Mouse (Mus musculus): ENCODE results near the gene Olfr1016. TPM values are rescaled to one million over a fixed set of nuclear protein-coding genes. Genes with fewer than 3 reads are reported as not detected.

Gene Olfr1016
- total RNA-seq (2021) (not detected), polyA plus RNA-seq (2012; rRNA removed) (not detected in 2 replicates)
- long read RNA-seq, result 0 reads

DNA sequence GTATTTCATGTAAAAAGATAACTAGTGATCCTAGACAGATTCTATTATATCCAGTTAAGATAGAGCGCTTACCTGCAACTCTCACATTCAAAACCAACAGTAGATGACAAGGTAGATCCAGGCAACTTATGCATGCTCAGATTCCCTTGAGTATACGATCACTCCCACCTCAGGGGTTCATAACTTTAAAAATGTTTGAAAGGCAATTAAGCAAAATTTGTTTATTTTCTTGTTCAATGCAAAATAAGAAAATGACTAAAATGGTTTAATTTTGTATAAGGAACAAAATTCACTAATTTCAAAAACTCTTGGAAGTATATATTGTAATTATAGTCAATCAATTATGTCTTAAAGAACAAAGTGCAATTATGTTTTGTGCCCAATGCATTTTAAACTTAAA is at the start of gene Olfr1016:
Olfr1016 (minus strand) TSS at position 101 of the 400 bp plus-strand sequence.
- Histone ChIP-seq H3K9ac (ENCODE audit: low read depth, low read length) (no peak within 1 kb of the TSS), H3K27me3 (ENCODE audit: control insufficient read depth, insufficient read depth, low read length) (no peaks in the 10 kb centered on the region), H3K4me1 (ENCODE audit: control insufficient read depth, insufficient read depth, low read length) (no peaks in the 10 kb centered on the region), H3K4me3 (no peak within 1 kb of the TSS), H3K36me3 (ENCODE audit: control insufficient read depth, insufficient read depth, low read length) (no peaks in the 10 kb centered on the region), H3K27ac (no peak within 1 kb of the TSS), H3K79me2 (replicated peaks; ENCODE audit: control insufficient read depth, insufficient read depth, low read length) (no peaks in the 10 kb centered on the region)
- WGBS, result 80% methylated on average over 2 of the region's 2 CpGs
- no peak for DNase-seq
- no peak for TF ChIP-seq CTCF (IDR thresholded peaks at IDR 0.05)
- no peak for TF ChIP-seq EP300 (IDR thresholded peaks at IDR 0.05; ENCODE audit: insufficient read depth, low read depth, low read length)
- TF ChIP-seq POLR2A (IDR thresholded peaks at IDR 0.05; ENCODE audit: insufficient read depth, low read depth, low read length), result no peak
- intact Hi-C loops (cut with DNase I), result no loop called here

DNA sequence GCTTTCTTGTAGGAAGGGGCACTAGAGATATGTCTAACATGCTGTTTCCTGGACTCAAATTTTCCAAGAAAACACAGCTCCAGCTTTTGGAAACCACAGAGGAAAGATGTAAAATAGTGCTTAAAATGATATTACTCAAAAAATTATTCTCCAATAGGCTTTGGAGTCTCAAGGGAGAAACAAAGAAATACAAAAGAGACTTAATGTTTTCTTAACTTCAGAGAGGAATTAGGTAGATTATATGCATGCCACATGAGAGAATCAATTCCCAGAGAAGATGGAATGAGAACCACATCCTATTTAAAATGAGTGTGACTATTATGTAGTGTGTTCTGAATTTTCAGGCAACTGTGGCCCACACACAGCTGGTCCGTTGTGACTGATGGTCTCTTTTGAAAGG is 44.4 kb upstream of the Olfr1016 start, which contains the start of gene Olfr1020:
Olfr1020 (plus strand) TSS at position 301 of the 400 bp plus-strand sequence.
- WGBS, result 68% methylated on average over 1 of the region's 1 CpGs
- intact Hi-C loops (cut with DNase I), result no loop called here
- DNase-seq, result no peak

DNA sequence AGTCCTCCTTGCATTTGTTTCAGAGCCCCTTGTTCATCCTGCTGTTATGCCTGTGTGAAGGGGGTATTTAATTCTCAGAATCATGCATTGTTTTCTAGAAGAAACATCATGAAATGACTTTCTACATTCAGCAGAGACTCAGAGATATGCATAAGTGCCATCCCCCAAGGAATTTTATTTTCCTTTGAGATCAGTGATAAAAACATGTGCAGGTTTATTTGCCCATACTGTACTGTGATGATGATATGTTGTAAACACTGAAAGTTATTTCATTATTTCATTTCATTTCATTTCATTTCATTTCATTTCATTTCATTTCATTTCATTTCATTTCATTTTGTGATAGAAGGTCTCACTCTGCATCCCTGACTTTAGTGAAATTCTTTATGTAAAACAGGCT is 43.0 kb upstream of the Olfr1016 start, which contains the start of gene Olfr1019:
Olfr1019 (minus strand) TSS at position 101 of the 400 bp plus-strand sequence.
- DNase-seq, result no peak
- intact Hi-C loops (cut with DNase I), result no loop called here
- Histone ChIP-seq H3K4me1 (ENCODE audit: control insufficient read depth, insufficient read depth, low read length) (no peaks in the 10 kb centered on the region), H3K79me2 (replicated peaks; ENCODE audit: control insufficient read depth, insufficient read depth, low read length) (no peaks in the 10 kb centered on the region), H3K27me3 (ENCODE audit: control insufficient read depth, insufficient read depth, low read length) (no peaks in the 10 kb centered on the region), H3K36me3 (ENCODE audit: control insufficient read depth, insufficient read depth, low read length) (no peaks in the 10 kb centered on the region), H3K4me3 (no peak within 1 kb of the TSS), H3K27ac (no peak within 1 kb of the TSS), H3K9ac (ENCODE audit: low read depth, low read length) (no peak within 1 kb of the TSS)
- TF ChIP-seq CTCF (IDR thresholded peaks at IDR 0.05) (no peak), EP300 (IDR thresholded peaks at IDR 0.05; ENCODE audit: insufficient read depth, low read depth, low read length) (no peak), POLR2A (IDR thresholded peaks at IDR 0.05; ENCODE audit: insufficient read depth, low read depth, low read length) (no peak)

More for the DNA sequence above, 44.4 kb upstream of the Olfr1016 start, which contains the start of gene Olfr1020:
- H3K4me3 ChIP-seq, result no peak within 1 kb of the TSS
- H3K27me3 ChIP-seq (ENCODE audit: control insufficient read depth, insufficient read depth, low read length), result no peaks in the 10 kb centered on the region
- TF ChIP-seq CTCF (IDR thresholded peaks at IDR 0.05) (no peak), EP300 (IDR thresholded peaks at IDR 0.05; ENCODE audit: insufficient read depth, low read depth, low read length) (no peak), POLR2A (IDR thresholded peaks at IDR 0.05; ENCODE audit: insufficient read depth, low read depth, low read length) (no peak)
- H3K36me3 ChIP-seq (ENCODE audit: control insufficient read depth, insufficient read depth, low read length), result no peaks in the 10 kb centered on the region
- no peak within 1 kb of the TSS for H3K9ac ChIP-seq (ENCODE audit: low read depth, low read length)
- no peak within 1 kb of the TSS for H3K27ac ChIP-seq
- no peaks in the 10 kb centered on the region for H3K79me2 ChIP-seq (replicated peaks; ENCODE audit: control insufficient read depth, insufficient read depth, low read length)
- no peaks in the 10 kb centered on the region for H3K4me1 ChIP-seq (ENCODE audit: control insufficient read depth, insufficient read depth, low read length)

DNA sequence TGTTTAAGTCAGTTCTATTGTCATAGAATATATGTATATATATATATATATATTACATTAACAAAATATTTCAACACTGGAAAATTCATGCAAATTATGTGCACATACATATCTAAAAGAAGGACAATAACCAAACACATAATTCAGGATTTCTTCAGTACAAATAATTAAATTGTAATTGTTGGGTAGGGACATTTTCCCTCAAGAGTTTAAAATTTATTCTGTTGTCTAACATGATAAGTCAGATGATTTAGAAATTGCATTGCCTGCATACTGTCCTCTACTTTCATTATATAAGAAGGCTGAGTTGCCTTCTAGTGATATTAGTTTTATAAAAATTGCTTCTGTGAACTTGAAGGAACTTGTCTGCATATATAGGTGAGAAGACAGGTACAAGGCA is 15.8 kb upstream of the Olfr1016 start, which contains the start of gene Olfr1018:
Olfr1018 (plus strand) TSS at position 301 of the 400 bp plus-strand sequence.
- no peak within 1 kb of the TSS for H3K4me3 ChIP-seq
- H3K36me3 ChIP-seq (ENCODE audit: control insufficient read depth, insufficient read depth, low read length), result no peaks in the 10 kb centered on the region
- no peak for TF ChIP-seq EP300 (IDR thresholded peaks at IDR 0.05; ENCODE audit: insufficient read depth, low read depth, low read length)
- no peak for TF ChIP-seq CTCF (IDR thresholded peaks at IDR 0.05)
- TF ChIP-seq POLR2A (IDR thresholded peaks at IDR 0.05; ENCODE audit: insufficient read depth, low read depth, low read length), result no peak
- no peak within 1 kb of the TSS for H3K27ac ChIP-seq
- no peak within 1 kb of the TSS for H3K9ac ChIP-seq (ENCODE audit: low read depth, low read length)
- no peaks in the 10 kb centered on the region for H3K4me1 ChIP-seq (ENCODE audit: control insufficient read depth, insufficient read depth, low read length)
- no peak for DNase-seq
- no peaks in the 10 kb centered on the region for H3K79me2 ChIP-seq (replicated peaks; ENCODE audit: control insufficient read depth, insufficient read depth, low read length)
- intact Hi-C loops (cut with DNase I), result no loop called here
- no peaks in the 10 kb centered on the region for H3K27me3 ChIP-seq (ENCODE audit: control insufficient read depth, insufficient read depth, low read length)

DNA sequence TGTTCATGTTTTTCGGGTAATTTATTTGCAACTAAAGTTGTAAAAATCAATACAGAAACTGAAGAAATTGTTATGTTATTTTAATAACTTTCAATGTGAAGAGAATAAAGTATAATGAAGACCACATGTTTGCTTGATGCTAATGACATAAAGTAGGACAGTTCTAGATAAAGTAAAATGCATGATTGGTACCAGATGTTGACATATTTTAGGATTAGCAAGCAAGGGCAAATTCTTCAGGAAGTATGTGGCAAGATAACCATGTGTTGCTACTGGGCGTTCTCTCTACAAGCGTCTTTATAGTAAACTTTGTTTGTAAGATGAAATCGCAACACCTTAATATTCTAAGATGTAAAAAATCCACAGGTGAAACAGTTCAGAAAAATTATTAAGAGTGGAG is 2.2 kb upstream of the Olfr1016 start:
- 58% methylated on average over 4 of the region's 4 CpGs for WGBS
- no peak for DNase-seq
- intact Hi-C loops (cut with DNase I), result no loop called here
- H3K4me3 ChIP-seq, result no peak overlapping the region
- H3K27ac ChIP-seq, result no peak overlapping the region
- no peaks in the 10 kb centered on the region for H3K79me2 ChIP-seq (replicated peaks; ENCODE audit: control insufficient read depth, insufficient read depth, low read length)
- no peaks in the 10 kb centered on the region for H3K4me1 ChIP-seq (ENCODE audit: control insufficient read depth, insufficient read depth, low read length)
- H3K9ac ChIP-seq (ENCODE audit: low read depth, low read length), result no peak overlapping the region
- TF ChIP-seq EP300 (IDR thresholded peaks at IDR 0.05; ENCODE audit: insufficient read depth, low read depth, low read length) (no peak), POLR2A (IDR thresholded peaks at IDR 0.05; ENCODE audit: insufficient read depth, low read depth, low read length) (no peak), CTCF (IDR thresholded peaks at IDR 0.05) (no peak)
- no peaks in the 10 kb centered on the region for H3K27me3 ChIP-seq (ENCODE audit: control insufficient read depth, insufficient read depth, low read length)
- H3K36me3 ChIP-seq (ENCODE audit: control insufficient read depth, insufficient read depth, low read length), result no peaks in the 10 kb centered on the region

DNA sequence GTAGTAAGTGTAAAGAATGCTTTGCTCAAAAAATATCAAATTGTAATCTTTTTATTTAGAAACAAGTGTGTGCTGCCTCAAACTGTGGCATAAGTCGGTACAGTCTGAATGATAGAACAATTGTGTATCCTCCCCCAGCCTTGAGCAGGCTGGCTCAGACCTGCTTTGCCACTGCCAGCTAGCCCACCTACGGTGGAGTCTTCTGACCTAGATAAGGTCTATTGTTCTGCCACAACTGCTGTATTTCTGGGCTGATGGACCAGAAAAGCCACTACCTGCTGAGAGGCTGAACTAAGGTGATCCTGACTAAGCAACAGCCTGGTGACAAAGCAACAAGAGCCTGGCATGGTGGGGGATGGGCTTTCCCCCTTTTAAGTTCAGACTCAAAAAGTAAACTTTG is 10.0 kb downstream of the Olfr1016 start:
- intact Hi-C loops (cut with DNase I), result no loop called here
- H3K27ac ChIP-seq, result no peak overlapping the region
- no peak overlapping the region for H3K4me3 ChIP-seq
- no peaks in the 10 kb centered on the region for H3K79me2 ChIP-seq (replicated peaks; ENCODE audit: control insufficient read depth, insufficient read depth, low read length)
- H3K27me3 ChIP-seq (ENCODE audit: control insufficient read depth, insufficient read depth, low read length), result no peaks in the 10 kb centered on the region
- TF ChIP-seq POLR2A (IDR thresholded peaks at IDR 0.05; ENCODE audit: insufficient read depth, low read depth, low read length) (no peak), CTCF (IDR thresholded peaks at IDR 0.05) (no peak), EP300 (IDR thresholded peaks at IDR 0.05; ENCODE audit: insufficient read depth, low read depth, low read length) (no peak)
- no peaks in the 10 kb centered on the region for H3K4me1 ChIP-seq (ENCODE audit: control insufficient read depth, insufficient read depth, low read length)
- WGBS, result 65% methylated on average over 2 of the region's 2 CpGs
- H3K9ac ChIP-seq (ENCODE audit: low read depth, low read length), result no peak overlapping the region
- no peaks in the 10 kb centered on the region for H3K36me3 ChIP-seq (ENCODE audit: control insufficient read depth, insufficient read depth, low read length)
- DNase-seq, result no peak
